Mouse (Mus musculus) kidney, embryonic 14.5 days (tissue): ENCODE results near the gene Pfkl. TPM values are rescaled to one million over a fixed set of nuclear protein-coding genes. Genes with fewer than 3 reads are reported as not detected.

Source experiments
- ATAC-seq: fragments of 200-750 bp; cut with Nextera tagmentation; 2 replicates; pipeline ENCODE4 v1.8.0; 2017; ENCODE audit warnings: moderate number of reproducible peaks, mild to moderate bottlenecking, moderate TSS enrichment, moderate library complexity; ENCODE audit not compliant: low FRiP score, low TSS enrichment
- H3K27ac ChIP-seq: fragments of 300-500 bp; sonication (generic); 2 replicates; pipeline ENCODE4 v1.5.1; 2014; ENCODE audit warnings: low read depth, mild to moderate bottlenecking, low read length, moderate library complexity, mixed read lengths
- H3K27me3 ChIP-seq: fragments of 300-500 bp; sonication (generic); 2 replicates; pipeline ENCODE4 v1.6.1; 2014; ENCODE audit warnings: mild to moderate bottlenecking, low read length; ENCODE audit not compliant: control insufficient read depth, insufficient read depth
- H3K36me3 ChIP-seq: fragments of 300-500 bp; sonication (generic); 2 replicates; pipeline ENCODE4 v1.6.1; 2014; ENCODE audit warnings: low read length, mixed read lengths; ENCODE audit not compliant: control insufficient read depth, insufficient read depth
- H3K4me1 ChIP-seq: fragments of 300-500 bp; sonication (generic); 2 replicates; pipeline ENCODE4 v1.6.1; 2014; ENCODE audit warnings: low read length, mixed read lengths; ENCODE audit not compliant: control insufficient read depth, insufficient read depth
- H3K4me2 ChIP-seq: fragments of 300-500 bp; sonication (generic); replicated peaks from 2 replicates; pipeline ENCODE4 v1.6.1; 2014; ENCODE audit warnings: low read depth, mild to moderate bottlenecking, low read length
- H3K4me3 ChIP-seq: fragments of 300-500 bp; sonication (generic); 2 replicates; pipeline ENCODE4 v1.5.1; 2014; ENCODE audit warnings: mild to moderate bottlenecking, low read length
- H3K9ac ChIP-seq: fragments of 300-500 bp; sonication (generic); 2 replicates; pipeline ENCODE4 v1.6.1; 2014; ENCODE audit warnings: low read depth, mild to moderate bottlenecking, low read length, moderate library complexity
- H3K9me3 ChIP-seq: fragments of 300-500 bp; sonication (generic); 2 replicates; pipeline ENCODE4 v1.6.1; 2016; ENCODE audit warnings: low read length; ENCODE audit not compliant: control insufficient read depth
- WGBS: fragments of 180-500 bp; shearing (Covaris S2); extraction: QIAGEN DNeasy Blood & Tissue Kit; methylation state at CpG from one replicate; pipeline ENCODE4 v1.1.7; 2014; 5-methylcytosine and 5-hydroxymethylcytosine counted together
- polyA plus RNA-seq: library from polyadenylated mRNA; unstranded; fragments of >200 nt; fragmentation: Nextera tagmentation; extraction: Ambion mirVana; gene quantifications from 2 replicates; pipeline ENCODE4 v1.2.1, GENCODE M21; 2014

Gene Pfkl
- 91.2 and 118 TPM in 2 replicates for polyA plus RNA-seq

DNA sequence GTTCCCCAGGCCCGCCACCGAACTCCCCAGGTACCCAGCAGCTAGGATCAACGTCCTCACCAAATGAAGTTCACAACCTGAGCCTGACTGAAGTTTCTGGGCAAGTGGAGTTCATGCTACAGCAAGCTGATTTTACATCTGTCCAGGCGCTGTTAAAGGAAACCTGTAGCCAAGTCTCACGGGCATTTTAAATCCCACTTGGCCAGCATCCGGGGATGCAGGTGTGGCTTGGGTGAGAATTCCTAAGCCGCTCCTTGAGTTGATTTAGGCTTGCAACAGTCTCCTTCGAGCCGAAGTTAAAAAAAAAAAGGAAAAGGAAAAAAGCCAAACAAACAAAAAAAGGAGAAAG, at the start of gene Pfkl:
Pfkl (minus strand) TSS at position 139 of the 349 bp plus-strand sequence.
- Histone ChIP-seq H3K27ac (peak within 1 kb of the TSS; percentile 96), H3K27me3 (no peaks in the 10 kb centered on the region), H3K9me3 (no peaks in the 10 kb centered on the region), H3K36me3 (no peaks in the 10 kb centered on the region), H3K9ac (peak within 1 kb of the TSS; percentile 78), H3K4me3 (peak within 1 kb of the TSS; percentile 65), H3K4me2 (peak within 1 kb of the TSS; percentile 69), H3K4me1 (peaks cover 32% of the 10 kb centered on the region)
- ATAC-seq = peak; percentile 9; the same call in 1 of the 2 replicates
- under 1% methylated on average over 9 of the region's 9 CpGs for WGBS

DNA sequence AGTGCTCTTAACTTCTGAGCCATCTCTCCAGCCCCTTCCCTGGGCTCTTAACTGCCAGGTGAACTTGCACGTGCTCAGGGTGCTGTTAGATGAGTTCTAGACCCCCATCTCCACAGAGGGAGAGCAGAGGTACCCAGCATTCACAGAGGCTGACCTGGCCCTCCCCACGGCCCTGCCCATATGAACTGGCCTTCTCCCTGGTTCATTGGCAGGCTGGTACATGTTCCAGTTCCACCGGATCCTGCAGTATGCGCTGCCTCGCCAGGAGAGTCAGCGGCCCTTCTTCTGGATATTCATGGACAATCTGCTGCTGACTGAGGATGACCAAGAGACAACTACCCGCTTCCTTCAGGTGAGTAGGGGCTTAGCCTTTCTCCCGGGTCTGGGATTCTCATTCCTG, 47.2 kb upstream of the Pfkl start:
- no peak overlapping the region for H3K4me3 ChIP-seq
- H3K27ac ChIP-seq = no peak overlapping the region
- H3K4me1 ChIP-seq = no peaks in the 10 kb centered on the region
- 92% methylated on average over 8 of the region's 8 CpGs for WGBS
- ATAC-seq = no peak
- H3K36me3 ChIP-seq = no peaks in the 10 kb centered on the region
- no peaks in the 10 kb centered on the region for H3K9me3 ChIP-seq
- no peak overlapping the region for H3K9ac ChIP-seq
- H3K27me3 ChIP-seq = no peaks in the 10 kb centered on the region
- H3K4me2 ChIP-seq = no peak overlapping the region

DNA sequence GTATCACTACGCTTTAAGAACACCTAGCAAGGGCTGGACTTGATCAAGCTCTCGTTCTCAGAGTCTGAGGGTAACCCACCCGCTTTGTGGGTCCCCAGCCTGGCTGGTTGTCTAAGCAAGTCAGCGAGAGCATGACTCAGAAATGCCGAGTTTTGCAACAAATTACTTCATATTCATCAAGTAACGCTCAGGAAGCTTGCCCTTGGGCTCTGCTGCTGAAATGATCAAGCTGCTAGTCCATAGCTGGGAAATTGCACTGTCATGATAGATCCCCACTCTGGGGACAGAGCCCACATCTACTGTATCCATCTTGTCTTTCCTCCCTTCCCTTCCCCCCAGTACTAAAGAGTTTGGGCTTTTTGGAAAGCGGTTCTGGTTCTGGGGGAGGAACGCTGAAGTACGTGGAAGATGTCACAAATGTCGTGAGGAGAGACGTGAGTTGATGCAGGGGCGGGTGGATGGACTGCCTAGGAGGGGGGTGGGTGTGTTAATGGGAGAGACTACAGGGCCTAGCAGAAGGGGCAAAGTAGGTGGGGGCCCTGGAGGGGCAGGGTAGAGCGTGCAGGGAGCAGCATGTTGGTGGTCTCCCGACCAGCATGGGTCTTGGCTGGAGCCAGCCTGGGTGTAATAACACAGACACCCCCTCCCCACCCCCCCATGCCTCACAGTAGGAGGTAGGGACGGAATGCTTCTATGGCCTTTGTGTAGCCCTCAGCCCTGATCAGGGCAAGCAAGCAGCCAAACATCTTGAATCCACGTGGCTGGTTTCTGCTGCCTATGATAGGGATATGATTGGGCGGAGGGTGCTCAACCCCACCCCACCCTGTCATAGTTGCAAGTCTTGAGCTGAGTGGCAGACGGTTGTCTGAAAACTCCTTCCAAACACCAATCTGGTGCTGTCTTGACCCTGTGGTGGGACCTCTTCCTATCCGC, 45.0 kb upstream of the Pfkl start:
- Histone ChIP-seq H3K9me3 (no peaks in the 10 kb centered on the region), H3K4me2 (no peak overlapping the region), H3K27ac (no peak overlapping the region), H3K36me3 (no peaks in the 10 kb centered on the region), H3K9ac (no peak overlapping the region), H3K4me3 (no peak overlapping the region), H3K27me3 (no peaks in the 10 kb centered on the region), H3K4me1 (no peaks in the 10 kb centered on the region)
- 73% methylated on average over 19 of the region's 19 CpGs for WGBS
- ATAC-seq = no peak

DNA sequence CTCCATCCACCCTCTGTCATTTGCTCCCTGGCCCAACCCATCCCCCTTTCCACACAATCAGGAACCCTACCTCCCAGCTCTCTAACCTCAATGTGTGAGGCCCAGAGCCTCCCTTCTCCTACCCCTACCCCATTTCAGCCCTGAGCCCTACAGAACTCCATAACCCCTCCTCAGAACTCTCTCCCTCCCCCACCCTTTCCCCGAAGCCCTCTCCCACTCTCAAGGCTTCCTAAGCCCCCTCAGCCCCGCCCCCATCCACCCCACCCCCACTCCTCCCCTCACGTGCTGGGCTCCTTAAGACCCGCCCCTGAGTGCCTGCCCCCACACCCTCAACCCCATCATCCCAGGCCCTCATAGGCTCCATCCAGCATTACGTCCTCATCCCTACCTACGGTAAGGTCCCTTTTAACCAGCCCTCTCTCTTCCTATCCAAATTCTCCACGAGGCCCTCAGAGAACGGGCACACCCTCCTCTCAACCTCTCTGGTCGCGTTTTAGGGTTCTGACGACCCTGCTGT, 39.7 kb upstream of the Pfkl start:
- H3K27me3 ChIP-seq = no peaks in the 10 kb centered on the region
- no peak for ATAC-seq
- H3K36me3 ChIP-seq = no peaks in the 10 kb centered on the region
- H3K4me2 ChIP-seq = no peak overlapping the region
- H3K4me1 ChIP-seq = no peaks in the 10 kb centered on the region
- H3K9me3 ChIP-seq = no peaks in the 10 kb centered on the region
- H3K27ac ChIP-seq = no peak overlapping the region
- no peak overlapping the region for H3K4me3 ChIP-seq
- H3K9ac ChIP-seq = no peak overlapping the region
- WGBS = 60% methylated on average over 11 of the region's 11 CpGs

DNA sequence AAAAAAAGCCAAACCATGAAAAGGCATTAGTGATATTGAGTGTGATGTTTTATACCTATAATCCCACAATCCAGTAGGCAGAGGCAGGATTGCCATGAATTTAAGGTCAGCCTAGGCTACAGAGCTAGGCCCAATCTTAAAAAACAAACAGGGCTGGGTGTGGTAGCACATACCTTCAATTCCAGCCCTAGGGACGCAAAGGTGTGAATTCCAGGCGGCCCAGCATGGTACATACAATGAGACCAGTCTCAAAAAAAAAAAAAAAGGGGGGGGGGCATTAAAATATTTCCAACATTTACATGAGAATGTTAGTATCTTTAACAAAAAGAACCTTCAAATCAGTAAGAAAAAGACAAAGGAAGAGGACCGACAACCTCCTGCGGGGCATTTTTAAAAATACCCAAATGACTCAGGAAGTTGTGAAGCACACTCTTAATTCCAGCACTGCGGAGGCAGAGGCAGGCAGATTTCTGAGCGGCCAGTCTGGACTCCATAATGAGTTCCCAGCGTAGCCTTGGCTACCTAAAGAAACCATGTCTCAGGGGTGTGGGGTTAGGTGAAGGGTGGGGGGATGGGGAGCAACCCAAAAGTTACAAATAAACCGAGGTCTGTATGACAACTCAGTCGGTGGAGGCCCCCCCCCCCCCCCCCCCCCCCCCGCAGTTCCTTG, 38.3 kb upstream of the Pfkl start:
- no peak overlapping the region for H3K4me2 ChIP-seq
- no peaks in the 10 kb centered on the region for H3K27me3 ChIP-seq
- no peak overlapping the region for H3K27ac ChIP-seq
- ATAC-seq = no peak
- H3K9me3 ChIP-seq = no peaks in the 10 kb centered on the region
- H3K4me1 ChIP-seq = 0 out of 2 replicates have a peak, but pooled peaks cover 4% of the 10 kb centered on the region
- H3K4me3 ChIP-seq = no peak overlapping the region
- H3K36me3 ChIP-seq = no peaks in the 10 kb centered on the region
- H3K9ac ChIP-seq = no peak overlapping the region
- 87% methylated on average over 9 of the region's 10 CpGs for WGBS

DNA sequence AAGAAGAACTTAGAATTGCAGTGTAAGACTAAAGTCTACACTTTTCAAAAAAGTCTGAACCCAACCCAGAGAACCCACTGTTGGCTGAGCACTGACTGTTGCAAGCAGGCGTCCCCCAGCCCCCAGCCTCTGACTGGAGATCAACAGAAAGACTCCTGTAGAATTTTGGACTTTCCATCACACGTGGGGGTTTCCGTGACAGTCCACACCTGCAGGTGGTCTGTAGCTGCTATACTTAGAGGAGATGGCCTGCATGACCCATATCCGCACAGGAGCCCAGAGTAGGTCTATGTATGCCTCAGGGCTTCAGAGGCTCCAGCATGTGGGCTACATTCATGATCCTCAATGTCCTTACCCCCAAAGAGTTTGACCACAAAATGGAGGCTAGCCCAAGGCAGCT, 36.5 kb upstream of the Pfkl start:
- H3K27me3 ChIP-seq = no peaks in the 10 kb centered on the region
- no peaks in the 10 kb centered on the region for H3K9me3 ChIP-seq
- ATAC-seq = no peak
- 82% methylated on average over 4 of the region's 4 CpGs for WGBS
- H3K4me3 ChIP-seq = no peak overlapping the region
- no peak overlapping the region for H3K9ac ChIP-seq
- H3K36me3 ChIP-seq = no peaks in the 10 kb centered on the region
- H3K27ac ChIP-seq = no peak overlapping the region
- 0 out of 2 replicates have a peak, but pooled peaks cover 4% of the 10 kb centered on the region for H3K4me1 ChIP-seq
- H3K4me2 ChIP-seq = no peak overlapping the region

DNA sequence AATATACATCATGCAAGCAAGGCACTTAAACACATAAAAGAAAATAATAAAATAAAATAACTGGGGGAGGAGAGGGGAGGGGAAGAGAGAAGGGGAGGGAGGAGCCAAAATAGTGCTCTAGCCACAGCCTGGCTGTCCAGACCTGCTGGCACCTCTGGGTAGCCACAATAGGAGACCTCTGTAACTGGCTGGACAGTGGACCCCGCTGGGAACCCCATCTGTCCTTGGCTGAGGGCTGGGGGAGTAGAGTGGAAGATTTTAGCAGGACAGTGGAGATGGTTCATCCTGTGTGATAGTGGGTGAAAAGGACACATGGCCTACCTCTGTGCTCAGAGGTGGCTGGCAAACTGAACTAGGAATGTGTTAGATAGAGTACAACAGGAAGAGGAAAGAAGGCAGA, 34.6 kb upstream of the Pfkl start:
- ATAC-seq = no peak
- H3K27me3 ChIP-seq = no peaks in the 10 kb centered on the region
- no peaks in the 10 kb centered on the region for H3K9me3 ChIP-seq
- no peaks in the 10 kb centered on the region for H3K36me3 ChIP-seq
- no peak overlapping the region for H3K4me2 ChIP-seq
- no peak overlapping the region for H3K27ac ChIP-seq
- H3K9ac ChIP-seq = no peak overlapping the region
- H3K4me1 ChIP-seq = 0 out of 2 replicates have a peak, but pooled peaks cover 4% of the 10 kb centered on the region
- WGBS = 74% methylated on average over 1 of the region's 1 CpGs
- H3K4me3 ChIP-seq = no peak overlapping the region

DNA sequence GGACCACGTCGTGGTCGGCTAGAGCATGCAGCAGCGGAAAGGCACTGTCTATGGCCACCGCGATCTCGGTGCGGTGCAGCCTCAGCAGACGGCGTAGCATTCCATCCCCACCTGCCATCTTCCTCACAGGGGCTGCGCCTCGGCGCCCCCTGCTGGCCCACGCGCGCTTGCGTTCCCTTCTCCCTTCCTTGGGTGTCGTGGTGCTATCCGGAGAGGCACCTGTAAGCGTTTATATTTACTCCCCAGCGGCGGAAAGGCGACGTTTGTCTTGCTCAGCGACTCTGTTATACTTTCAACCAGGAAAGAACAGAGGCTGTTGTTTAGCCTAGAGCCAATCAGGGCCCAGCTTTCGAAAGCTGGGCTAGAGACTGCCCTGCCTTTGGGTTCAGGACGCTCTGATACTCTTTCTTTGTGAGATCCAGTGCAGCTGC, 33.5 kb upstream of the Pfkl start, which contains the start of gene Aire:
Aire (minus strand) TSS at position 205 of the 431 bp plus-strand sequence.
- Histone ChIP-seq H3K4me2 (peak within 1 kb of the TSS; percentile 31), H3K27ac (no peak within 1 kb of the TSS), H3K4me3 (peak within 1 kb of the TSS; percentile 12), H3K36me3 (no peaks in the 10 kb centered on the region), H3K9ac (no peak within 1 kb of the TSS), H3K4me1 (0 out of 2 replicates have a peak, but pooled peaks cover 4% of the 10 kb centered on the region), H3K9me3 (no peaks in the 10 kb centered on the region), H3K27me3 (no peaks in the 10 kb centered on the region)
- ATAC-seq = peak; percentile 67
- under 1% methylated on average over 22 of the region's 27 CpGs for WGBS
